Mouse (Mus musculus) CH12.LX (cell line): ENCODE measurements at regions not wholly inside any gene's neighbourhood (a gene's known extent, or its start where the extent isn't known, plus 50 kb on each side); places are given as distances from the start of the nearest gene placed in this dataset.

Experiments used
- DNase-seq: peaks from one replicate; pipeline ENCODE4 v3.0.0-alpha.2; 2013; ENCODE audit errors: extremely low read depth
- H3K27ac ChIP-seq: 2 replicates; pipeline ENCODE4 v1.5.1; 2012; ENCODE audit warnings: low read depth, mild to moderate bottlenecking, control low read depth, moderate library complexity; ENCODE audit not compliant: insufficient read depth
- H3K27me3 ChIP-seq: replicated peaks from 2 replicates; pipeline ENCODE3; 2012; ENCODE audit warnings: inconsistent platforms
- H3K36me3 ChIP-seq, 2 experiments: replicated peaks in 1 of 2; 2 replicates each; pipeline versions ENCODE3 to v1.6.1; 2012; ENCODE audit warnings: inconsistent platforms in 1 of 2, low read length in 1 of 2, mild to moderate bottlenecking in 1 of 2, mixed read lengths in 1 of 2, moderate library complexity in 1 of 2; ENCODE audit not compliant: control insufficient read depth in 1 of 2, insufficient read depth in 1 of 2
- H3K4me1 ChIP-seq, 2 experiments: 2 replicates each; pipeline ENCODE4 v1.6.1; 2012; ENCODE audit warnings: inconsistent platforms in 1 of 2, moderate library complexity in 1 of 2; ENCODE audit not compliant: insufficient read depth in 2 of 2, control insufficient read depth in 1 of 2
- H3K4me2 ChIP-seq: 2 replicates; pipeline ENCODE4 v1.6.1; 2012; ENCODE audit warnings: low read depth, mild to moderate bottlenecking, control low read depth; ENCODE audit not compliant: poor library complexity, insufficient read depth, severe bottlenecking
- H3K4me3 ChIP-seq, 3 experiments: fragments of 150-350 bp in 1 of 3; sonication (generic) in 1 of 3; replicated peaks in 1 of 3; 2 replicates each; pipeline versions ENCODE3 to v1.5.1; 2011 to 2012; ENCODE audit warnings: low read depth in 2 of 3, low read length in 2 of 3, mild to moderate bottlenecking in 2 of 3, moderate library complexity in 2 of 3, control low read depth in 1 of 3, improper control_type of control experiment in 1 of 3, inconsistent platforms in 1 of 3, mixed read lengths in 1 of 3; ENCODE audit not compliant: poor library complexity in 1 of 3
- H3K79me2 ChIP-seq: replicated peaks from 2 replicates; pipeline ENCODE4 v1.6.1; 2012; ENCODE audit warnings: mild to moderate bottlenecking, moderate library complexity; ENCODE audit not compliant: control insufficient read depth, poor library complexity, insufficient read depth, severe bottlenecking; ENCODE audit errors: extremely low read depth
- H3K9ac ChIP-seq: 2 replicates; pipeline ENCODE4 v1.6.1; 2012; ENCODE audit warnings: low read depth, mild to moderate bottlenecking, control low read depth, moderate library complexity; ENCODE audit not compliant: insufficient read depth
- H3K9me3 ChIP-seq: replicated peaks from 2 replicates; pipeline ENCODE3; 2012; ENCODE audit warnings: low read length, inconsistent platforms, mixed read lengths
- BHLHE40 ChIP-seq: IDR thresholded peaks from 2 replicates; pipeline ENCODE4 v1.6.1; 2011; ENCODE audit warnings: mild to moderate bottlenecking, low read depth, low read length, improper control_type of control experiment
- CHD1 ChIP-seq: IDR thresholded peaks from 2 replicates; pipeline ENCODE4 v1.6.1; 2012; ENCODE audit warnings: low read depth, low read length, improper control_type of control experiment, inconsistent platforms
- CHD2 ChIP-seq: IDR thresholded peaks from 2 replicates; pipeline ENCODE4 v1.6.1; 2011; ENCODE audit warnings: low read length, improper control_type of control experiment
- CTCF ChIP-seq, 2 experiments: IDR thresholded peaks in 1 of 2; conservative IDR thresholded peaks in 1 of 2; 2 replicates each; pipeline ENCODE4 v1.5.1; 2011 to 2012; ENCODE audit warnings: low read depth in 2 of 2, low read length in 2 of 2, improper control_type of control experiment in 1 of 2, inconsistent platforms in 1 of 2, mild to moderate bottlenecking in 1 of 2, moderate library complexity in 1 of 2
- E2F4 ChIP-seq: IDR thresholded peaks from 2 replicates; pipeline ENCODE4 v1.6.1; 2011; ENCODE audit warnings: low read depth, low read length, improper control_type of control experiment; ENCODE audit not compliant: insufficient replicate concordance
- ELF1 ChIP-seq: IDR thresholded peaks from 2 replicates; pipeline ENCODE4 v1.6.1; 2014; ENCODE audit warnings: low read depth, mild to moderate bottlenecking, inconsistent platforms, low read length, improper control_type of control experiment
- EP300 ChIP-seq: IDR thresholded peaks from 2 replicates; pipeline ENCODE4 v1.6.1; 2011; ENCODE audit warnings: low read length, improper control_type of control experiment
- ETS1 ChIP-seq: conservative IDR thresholded peaks from 2 replicates; pipeline ENCODE4 v1.6.1; 2012; ENCODE audit warnings: low read depth, mild to moderate bottlenecking, inconsistent platforms, low read length, improper control_type of control experiment, moderate library complexity
- HCFC1 ChIP-seq: IDR thresholded peaks from 2 replicates; pipeline ENCODE4 v1.6.1; 2012; ENCODE audit warnings: low read depth, mild to moderate bottlenecking, inconsistent platforms, low read length, improper control_type of control experiment
- IRF4 ChIP-seq: IDR thresholded peaks from 2 replicates; pipeline ENCODE4 v1.6.1; 2014; ENCODE audit warnings: low read depth, mild to moderate bottlenecking, inconsistent platforms, low read length, improper control_type of control experiment
- JUN ChIP-seq: IDR thresholded peaks from 2 replicates; pipeline ENCODE4 v1.6.1; 2011; ENCODE audit warnings: low read depth, mild to moderate bottlenecking, low read length, improper control_type of control experiment, moderate library complexity; ENCODE audit not compliant: insufficient read depth
- JUND ChIP-seq: conservative IDR thresholded peaks from 2 replicates; pipeline ENCODE4 v1.6.1; 2011; ENCODE audit warnings: low read depth, low read length, improper control_type of control experiment
- KAT2A ChIP-seq: IDR thresholded peaks from 2 replicates; pipeline ENCODE4 v1.6.1; 2012; ENCODE audit warnings: low read length, improper control_type of control experiment, inconsistent platforms; ENCODE audit not compliant: insufficient replicate concordance
- MAFK ChIP-seq: IDR thresholded peaks from 2 replicates; pipeline ENCODE4 v1.6.1; 2011; ENCODE audit warnings: low read length, improper control_type of control experiment; ENCODE audit not compliant: insufficient replicate concordance
- MAX ChIP-seq: IDR thresholded peaks from 2 replicates; pipeline ENCODE4 v1.6.1; 2011; ENCODE audit warnings: low read length, improper control_type of control experiment
- MAZ ChIP-seq: IDR thresholded peaks from 2 replicates; pipeline ENCODE4 v1.6.1; 2012; ENCODE audit warnings: low read depth, mild to moderate bottlenecking, inconsistent platforms, low read length, improper control_type of control experiment, moderate library complexity
- MEF2A ChIP-seq: IDR thresholded peaks from 2 replicates; pipeline ENCODE4 v1.6.1; 2014; ENCODE audit warnings: low read depth, mild to moderate bottlenecking, inconsistent platforms, low read length, improper control_type of control experiment, borderline replicate concordance
- MYC ChIP-seq: IDR thresholded peaks from 2 replicates; pipeline ENCODE4 v1.6.1; 2011; ENCODE audit warnings: low read depth, mild to moderate bottlenecking, improper control_type of control experiment, low read length
- NELFE ChIP-seq: IDR thresholded peaks from 2 replicates; pipeline ENCODE4 v1.6.1; 2011; ENCODE audit warnings: low read depth, low read length, improper control_type of control experiment
- PAX5 ChIP-seq: IDR thresholded peaks from 2 replicates; pipeline ENCODE4 v1.6.1; 2012; ENCODE audit warnings: low read length, inconsistent platforms, mixed read lengths
- POLR2A ChIP-seq: IDR thresholded peaks from 2 replicates; pipeline ENCODE4 v1.6.1; 2011; ENCODE audit warnings: low read depth, mild to moderate bottlenecking, improper control_type of control experiment, low read length
- POLR2AphosphoS2 ChIP-seq: IDR thresholded peaks from 2 replicates; pipeline ENCODE4 v1.6.1; 2011; ENCODE audit warnings: low read depth, low read length, improper control_type of control experiment
- RAD21 ChIP-seq: IDR thresholded peaks from 2 replicates; pipeline ENCODE4 v1.6.1; 2011; ENCODE audit warnings: low read depth, mild to moderate bottlenecking, low read length, improper control_type of control experiment, moderate library complexity
- RCOR1 ChIP-seq: conservative IDR thresholded peaks from 2 replicates; pipeline ENCODE4 v1.6.1; 2012; ENCODE audit warnings: low read depth, mild to moderate bottlenecking, inconsistent platforms, low read length, improper control_type of control experiment
- SIN3A ChIP-seq: IDR thresholded peaks from 2 replicates; pipeline ENCODE4 v1.6.1; 2012; ENCODE audit warnings: low read length, improper control_type of control experiment, inconsistent platforms
- SMC3 ChIP-seq: IDR thresholded peaks from 2 replicates; pipeline ENCODE4 v1.6.1; 2011; ENCODE audit warnings: low read depth, low read length, improper control_type of control experiment
- TBP ChIP-seq: conservative IDR thresholded peaks from 2 replicates; pipeline ENCODE4 v1.6.1; 2011; ENCODE audit warnings: low read depth, low read length, improper control_type of control experiment
- TCF12 ChIP-seq: IDR thresholded peaks from 2 replicates; pipeline ENCODE4 v1.6.1; 2014; ENCODE audit warnings: low read depth, mild to moderate bottlenecking, inconsistent platforms, low read length, improper control_type of control experiment
- UBTF ChIP-seq: IDR thresholded peaks from 2 replicates; pipeline ENCODE4 v1.6.1; 2012; ENCODE audit warnings: low read depth, mild to moderate bottlenecking, inconsistent platforms, low read length, improper control_type of control experiment, moderate library complexity
- USF1 ChIP-seq: IDR thresholded peaks from 2 replicates; pipeline ENCODE4 v1.6.1; 2014; ENCODE audit warnings: low read depth, mild to moderate bottlenecking, inconsistent platforms, low read length, improper control_type of control experiment
- USF2 ChIP-seq: conservative IDR thresholded peaks from 2 replicates; pipeline ENCODE4 v1.6.1; 2011; ENCODE audit warnings: low read depth, low read length, improper control_type of control experiment
- ZC3H11A ChIP-seq: IDR thresholded peaks from 2 replicates; pipeline ENCODE4 v1.6.1; 2012; ENCODE audit warnings: low read depth, mild to moderate bottlenecking, inconsistent platforms, low read length, improper control_type of control experiment
- ZKSCAN1 ChIP-seq: IDR thresholded peaks from 2 replicates; pipeline ENCODE4 v1.6.1; 2012; ENCODE audit warnings: low read depth, inconsistent platforms, low read length, improper control_type of control experiment, borderline replicate concordance
- ZNF384 ChIP-seq: IDR thresholded peaks from 2 replicates; pipeline ENCODE4 v1.6.1; 2012; ENCODE audit warnings: low read depth, low read length, improper control_type of control experiment, inconsistent platforms
- dilution Hi-C: fragments of 300-500 bp; cut with MboI; formaldehyde crosslinking; loops from 2 replicates; pipeline ENCODE4 v1.14.3; 2020; ENCODE audit warnings: low sequenced_read_pairs; ENCODE audit not compliant: extremely low pct_unique_long_range_greater_than_20kb, extremely low pct_ligation_motif_present
- in situ Hi-C: fragments of 300-500 bp; cut with MboI; formaldehyde crosslinking; loops from 3 replicates; pipeline ENCODE4 v1.14.3; 2019; ENCODE audit warnings: low sequenced_read_pairs, low pct_ligation_motif_present, low pct_unique_long_range_greater_than_20kb, mixed read lengths

- no peaks in the 10 kb centered on the region for H3K79me2 ChIP-seq
- no peaks in the 10 kb centered on the region for H3K36me3 ChIP-seq
- no peaks in the 10 kb centered on the region for H3K9me3 ChIP-seq
- in situ Hi-C loops: no loop called here
- H3K4me3 ChIP-seq: no peak overlapping the region
- no peak for DNase-seq
- dilution Hi-C loops: no loop called here
- H3K4me2 ChIP-seq: no peak overlapping the region
- no peak for TF ChIP-seq NELFE
- H3K9ac ChIP-seq: no peak overlapping the region
- peaks cover 80% of the 10 kb centered on the region for H3K27me3 ChIP-seq
- H3K27ac ChIP-seq: no peak overlapping the region
- no peaks in the 10 kb centered on the region for H3K4me1 ChIP-seq
Observed at GRCm38 (mm10) chr7:138075231-138075630, 322.3 kb downstream of the Tcerg1l start.

- DNase-seq: peak; percentile 75
- in situ Hi-C loops: loop anchor here (10.0 kb wide), 1 partner anchor 609 kb away; no protein-coding TSS in a partner anchor
- no peak overlapping the region for H3K4me2 ChIP-seq
- no peaks in the 10 kb centered on the region for H3K9me3 ChIP-seq
- H3K36me3 ChIP-seq: no peaks in the 10 kb centered on the region
- H3K9ac ChIP-seq: no peak overlapping the region
- peaks cover 57% of the 10 kb centered on the region for H3K27me3 ChIP-seq
- H3K4me3 ChIP-seq: no peak overlapping the region
- dilution Hi-C loops: no loop called here
- no peak overlapping the region for H3K27ac ChIP-seq
- no peaks in the 10 kb centered on the region for H3K4me1 ChIP-seq
- H3K79me2 ChIP-seq: no peaks in the 10 kb centered on the region
- TF ChIP-seq POLR2A (no peak), ZC3H11A (peak; percentile 2; the same call in 1 of the 2 replicates), IRF4 (0 out of 2 replicates have a peak, but pooled peaks have one; percentile 10), USF1 (no peak), NELFE (no peak; the same call in 1 of the 2 replicates), TBP (no peak), EP300 (no peak), HCFC1 (no peak), MAX (no peak), RAD21 (peak; percentile 65), RCOR1 (no peak), CHD2 (no peak), JUN (no peak), SMC3 (peak; percentile 86), KAT2A (no peak), PAX5 (no peak), ZNF384 (no peak), ETS1 (no peak), BHLHE40 (no peak), MAZ (no peak), MEF2A (no peak), CHD1 (no peak), POLR2AphosphoS2 (no peak), JUND (no peak), SIN3A (peak; percentile 73), E2F4 (no peak), TCF12 (no peak), CTCF (conservative IDR thresholded peaks at IDR 0.05 in 1 of 2, IDR thresholded peaks at IDR 0.05 in 1 of 2; ENCODE audit: low read depth in 2 of 2, low read length in 2 of 2) (peak in 1 of 2 experiments; percentile 84; a peak in 3 of 4 replicates), MAFK (no peak), ELF1 (peak; percentile 27; the same call in 1 of the 2 replicates), MYC (no peak), UBTF (no peak), ZKSCAN1 (no peak), USF2 (no peak)
Observed at GRCm38 (mm10) chr7:138083980-138084379, 313.6 kb downstream of the Tcerg1l start.
